8 mouse cellular contexts compared by ENCODE assay signal in the genomic region with DNA sequence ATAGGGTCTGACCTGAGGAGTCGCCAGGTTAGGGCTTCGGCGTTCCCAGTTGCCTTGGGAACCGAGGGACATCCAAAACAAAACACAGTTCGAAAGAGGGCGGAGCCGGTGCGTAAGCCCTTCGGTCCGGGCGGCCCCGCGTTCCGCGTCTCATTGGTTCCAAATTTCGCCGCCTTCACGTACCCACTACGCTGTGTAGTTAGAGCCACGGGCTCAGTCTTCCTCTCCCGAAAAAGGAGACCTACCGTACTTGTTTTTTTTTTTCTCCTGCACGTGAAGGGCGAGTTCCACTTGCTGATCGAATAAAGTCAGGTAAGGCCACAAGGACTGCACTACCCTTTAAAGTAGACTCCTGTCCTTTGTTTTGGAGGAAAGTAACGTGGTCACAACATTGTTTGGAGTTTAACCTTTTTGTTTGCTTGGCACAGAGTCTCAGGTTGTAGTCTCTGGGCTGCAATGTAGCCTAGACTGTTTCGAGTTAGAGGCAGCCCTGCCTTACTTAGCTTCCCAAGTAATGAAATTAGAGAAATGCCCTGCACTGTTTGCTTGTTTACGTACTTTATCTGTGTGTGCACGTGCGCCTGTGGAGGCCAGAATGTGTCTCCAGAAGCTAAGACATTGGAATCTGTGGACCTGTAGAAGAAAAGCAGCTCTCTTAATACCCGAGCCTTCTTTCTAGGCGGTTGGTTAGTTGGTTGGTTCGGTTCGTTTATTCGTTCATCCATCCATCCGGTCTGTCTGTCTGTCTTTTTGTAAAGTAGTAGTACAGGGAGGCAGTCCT. TPM values are rescaled to one million over a fixed set of nuclear protein-coding genes. Genes with fewer than 3 reads are reported as not detected.
A peak's percentile ranks its signal among the peaks of the same experiment; 100 is the strongest.
DNase-seq lines count a peak whose midpoint lies in the region; ATAC-seq and TF ChIP-seq lines count a peak whose summit lies in the region.

No protein-coding gene starts in this region.

- H3K4me1 ChIP-seq in E14TG2a.4 (replicated peaks; ENCODE audit: low read depth, low read length), result peaks cover 49% of the 10 kb centered on the region
- H3K4me1 ChIP-seq in forebrain, embryonic 11.5 days (replicated peaks; ENCODE audit: control insufficient read depth, insufficient read depth, low read length), result no peaks in the 10 kb centered on the region; the same call in 1 of the 2 replicates
- peaks cover 7% of the 10 kb centered on the region for H3K4me1 ChIP-seq in heart, embryonic 16.5 days (ENCODE audit: control insufficient read depth, insufficient read depth, low read length)
- H3K4me1 ChIP-seq in liver, embryonic 14.5 days (replicated peaks; ENCODE audit: control insufficient read depth in 2 of 2, insufficient read depth in 2 of 2, low read length in 1 of 2), result peaks cover 2 to 9% of the 10 kb centered on the region in 2 experiments; a peak in 1 of 4 replicates
- no peaks in the 10 kb centered on the region for H3K4me1 ChIP-seq in stomach, embryonic 15.5 days

- TF ChIP-seq EP300 in liver, embryonic 14.5 days (IDR thresholded peaks at IDR 0.05; ENCODE audit: low read depth), result peak; percentile 51

- no peaks in the 10 kb centered on the region for H3K27me3 ChIP-seq in E14TG2a.4 (ENCODE audit: insufficient read depth, low read length)
- no peaks in the 10 kb centered on the region for H3K27me3 ChIP-seq in forebrain, embryonic 11.5 days (ENCODE audit: control insufficient read depth, insufficient read depth, low read length)
- H3K27me3 ChIP-seq in heart, embryonic 16.5 days (ENCODE audit: control insufficient read depth, insufficient read depth, low read length), result no peaks in the 10 kb centered on the region
- H3K27me3 ChIP-seq in liver, embryonic 14.5 days (ENCODE audit: control insufficient read depth, insufficient read depth, low read length), result no peaks in the 10 kb centered on the region
- H3K27me3 ChIP-seq in stomach, embryonic 15.5 days (replicated peaks), result no peaks in the 10 kb centered on the region

- H3K27ac ChIP-seq in forebrain, embryonic 11.5 days (ENCODE audit: low read depth, low read length), result no peak overlapping the region
- H3K27ac ChIP-seq in heart, embryonic 16.5 days (ENCODE audit: low read length), result peak overlapping the region; percentile 67
- peak overlapping the region; percentile 78 for H3K27ac ChIP-seq in liver, embryonic 14.5 days
- H3K27ac ChIP-seq in stomach, embryonic 15.5 days, result peak overlapping the region; percentile 71

- ATAC-seq in forebrain, embryonic 11.5 days (replicated peaks; ENCODE audit: low FRiP score), result peak; percentile 94
- peak; percentile 91 for ATAC-seq in heart, embryonic 16.5 days (replicated peaks; ENCODE audit: extremely low read depth, insufficient read depth, low FRiP score)
- ATAC-seq in liver, embryonic 14.5 days (ENCODE audit: insufficient read depth), result peak; percentile 97
- ATAC-seq in stomach, embryonic 15.5 days (ENCODE audit: insufficient read depth, low FRiP score, low read depth), result peak; percentile 96

- H3K4me3 ChIP-seq in E14TG2a.4 (replicated peaks; ENCODE audit: low read length), result peak overlapping the region; percentile 80
- H3K4me3 ChIP-seq in forebrain, embryonic 11.5 days (ENCODE audit: low read depth, low read length), result peak overlapping the region; percentile 47
- peak overlapping the region; percentile 78 for H3K4me3 ChIP-seq in heart, embryonic 16.5 days (ENCODE audit: low read length)
- H3K4me3 ChIP-seq in liver, embryonic 14.5 days (ENCODE audit: insufficient read depth in 1 of 2, low read depth in 2 of 2, low read length in 2 of 2), result peak overlapping the region; percentile 74 to 88
- H3K4me3 ChIP-seq in stomach, embryonic 15.5 days (replicated peaks), result peak overlapping the region; percentile 55

- H3K4me2 ChIP-seq in forebrain, embryonic 11.5 days (ENCODE audit: low read depth, low read length, severe bottlenecking), result peak overlapping the region; percentile 71
- H3K4me2 ChIP-seq in heart, embryonic 16.5 days (ENCODE audit: low read depth, low read length), result peak overlapping the region; percentile 87
- peak overlapping the region; percentile 85 for H3K4me2 ChIP-seq in liver, embryonic 14.5 days (ENCODE audit: low read depth)
- H3K4me2 ChIP-seq in stomach, embryonic 15.5 days, result peak overlapping the region; percentile 63

- TF ChIP-seq CTCF in E14TG2a.4 (conservative IDR thresholded peaks at IDR 0.05; ENCODE audit: low read length), result no peak
- TF ChIP-seq CTCF in liver, embryonic 14.5 days (IDR thresholded peaks at IDR 0.05; ENCODE audit: low read depth), result no peak

- DNase-seq in c-Kit-positive CD71-positive TER-119-negative erythroid progenitor cells, embryonic 14.5 days (ENCODE audit: low read depth), result peak; percentile 94
- DNase-seq in forebrain, embryonic 11.5 days (ENCODE audit: low spot score), result peak; percentile 90
- DNase-seq in kidney, postnatal 25 days, result peak; percentile 86 to 91
- DNase-seq in liver, embryonic 14.5 days (ENCODE audit: low read depth in 3 of 3, low spot score in 3 of 3), result peak; percentile 87 to 93 (median 89)
- peak; percentile 84 for DNase-seq in neural tube, embryonic 10.5 days (ENCODE audit: extremely low spot score, low spot score)

- WGBS in forebrain, embryonic 11.5 days, result 6% methylated on average over 36 of the region's 36 CpGs
- 4% methylated on average over 36 of the region's 36 CpGs for WGBS in heart, embryonic 16.5 days
- 3% methylated on average over 36 of the region's 36 CpGs for WGBS in liver, embryonic 14.5 days (ENCODE audit: insufficient replicate concordance)
- WGBS in stomach, embryonic 15.5 days, result 5% methylated on average over 36 of the region's 36 CpGs

- H3K9ac ChIP-seq in forebrain, embryonic 11.5 days (ENCODE audit: low read length), result peak overlapping the region; percentile 75
- H3K9ac ChIP-seq in heart, embryonic 16.5 days (ENCODE audit: low read length), result peak overlapping the region; percentile 84
- H3K9ac ChIP-seq in liver, embryonic 14.5 days (replicated peaks), result peak overlapping the region; percentile 95
- H3K9ac ChIP-seq in stomach, embryonic 15.5 days, result peak overlapping the region; percentile 50

- H3K9me3 ChIP-seq in E14TG2a.4 (ENCODE audit: low read length), result no peaks in the 10 kb centered on the region
- no peaks in the 10 kb centered on the region for H3K9me3 ChIP-seq in forebrain, embryonic 11.5 days (ENCODE audit: control insufficient read depth, low read length)
- H3K9me3 ChIP-seq in heart, embryonic 16.5 days (replicated peaks; ENCODE audit: control insufficient read depth, low read length), result no peaks in the 10 kb centered on the region
- no peaks in the 10 kb centered on the region for H3K9me3 ChIP-seq in liver, embryonic 14.5 days (ENCODE audit: control insufficient read depth, low read length)
- no peaks in the 10 kb centered on the region for H3K9me3 ChIP-seq in stomach, embryonic 15.5 days

- H3K36me3 ChIP-seq in E14TG2a.4 (ENCODE audit: insufficient read depth, low read length), result peaks cover 35% of the 10 kb centered on the region
- no peaks in the 10 kb centered on the region for H3K36me3 ChIP-seq in forebrain, embryonic 11.5 days (ENCODE audit: control insufficient read depth, insufficient read depth, low read length)
- peaks cover 7% of the 10 kb centered on the region; the same call in 1 of the 2 replicates for H3K36me3 ChIP-seq in heart, embryonic 16.5 days (ENCODE audit: control insufficient read depth, insufficient read depth)
- no peaks in the 10 kb centered on the region; the same call in 1 of the 2 replicates for H3K36me3 ChIP-seq in liver, embryonic 14.5 days (replicated peaks; ENCODE audit: control insufficient read depth, insufficient read depth, low read depth)
- H3K36me3 ChIP-seq in stomach, embryonic 15.5 days, result peaks cover 13% of the 10 kb centered on the region

RNA-seq across cellular contexts. Expression of gene Etfbkmt, which starts 1.9 kb away (rescaled TPM):
- 9.6 and 10.2 TPM in 2 replicates for polyA plus RNA-seq in forebrain, embryonic 11.5 days (2014; fragmentation: Nextera tagmentation; extraction: Ambion mirVana)
- polyA plus RNA-seq in heart, embryonic 16.5 days (2015; fragmentation: Nextera tagmentation; extraction: Ambion mirVana), result 14.5 and 15.0 TPM in 2 replicates
- polyA plus RNA-seq in liver, embryonic 14.5 days (2012; rRNA removed), result 6.0 and 7.8 TPM in 2 replicates
- polyA plus RNA-seq in liver, embryonic 14.5 days (2014; fragmentation: Nextera tagmentation; extraction: Ambion mirVana), result 10.7 and 11.6 TPM in 2 replicates
- 16.7 and 20.4 TPM in 2 replicates for polyA plus RNA-seq in stomach, embryonic 15.5 days (2015; fragmentation: Nextera tagmentation; extraction: Ambion mirVana)

RNA-seq across cellular contexts. Expression of gene Gm10203, which starts 11.6 kb away (rescaled TPM):
- polyA plus RNA-seq in forebrain, embryonic 11.5 days (2014; fragmentation: Nextera tagmentation; extraction: Ambion mirVana), result not detected in 2 replicates
- polyA plus RNA-seq in heart, embryonic 16.5 days (2015; fragmentation: Nextera tagmentation; extraction: Ambion mirVana), result not detected in 2 replicates
- not detected in 2 replicates for polyA plus RNA-seq in liver, embryonic 14.5 days (2012; rRNA removed)
- not detected in 2 replicates for polyA plus RNA-seq in liver, embryonic 14.5 days (2014; fragmentation: Nextera tagmentation; extraction: Ambion mirVana)
- not detected in 2 replicates for polyA plus RNA-seq in stomach, embryonic 15.5 days (2015; fragmentation: Nextera tagmentation; extraction: Ambion mirVana)

RNA-seq across cellular contexts. Expression of gene Dennd5b, which starts 40.1 kb away (rescaled TPM):
- polyA plus RNA-seq in forebrain, embryonic 11.5 days (2014; fragmentation: Nextera tagmentation; extraction: Ambion mirVana), result 17.5 and 19.8 TPM in 2 replicates
- polyA plus RNA-seq in heart, embryonic 16.5 days (2015; fragmentation: Nextera tagmentation; extraction: Ambion mirVana), result 5.0 and 6.1 TPM in 2 replicates
- polyA plus RNA-seq in liver, embryonic 14.5 days (2012; rRNA removed), result 1.8 and 2.3 TPM in 2 replicates
- 3.1 and 3.3 TPM in 2 replicates for polyA plus RNA-seq in liver, embryonic 14.5 days (2014; fragmentation: Nextera tagmentation; extraction: Ambion mirVana)
- 5.8 TPM in 2 replicates for polyA plus RNA-seq in stomach, embryonic 15.5 days (2015; fragmentation: Nextera tagmentation; extraction: Ambion mirVana)

RNA-seq across cellular contexts. Expression of gene Amn1, which starts 46.9 kb away (rescaled TPM):
- polyA plus RNA-seq in forebrain, embryonic 11.5 days (2014; fragmentation: Nextera tagmentation; extraction: Ambion mirVana), result 57.3 and 62.9 TPM in 2 replicates
- 21.6 and 24.4 TPM in 2 replicates for polyA plus RNA-seq in heart, embryonic 16.5 days (2015; fragmentation: Nextera tagmentation; extraction: Ambion mirVana)
- 2.9 and 3.1 TPM in 2 replicates for polyA plus RNA-seq in liver, embryonic 14.5 days (2012; rRNA removed)
- polyA plus RNA-seq in liver, embryonic 14.5 days (2014; fragmentation: Nextera tagmentation; extraction: Ambion mirVana), result 4.0 and 5.2 TPM in 2 replicates
- polyA plus RNA-seq in stomach, embryonic 15.5 days (2015; fragmentation: Nextera tagmentation; extraction: Ambion mirVana), result 28.2 and 28.8 TPM in 2 replicates
